Mouse (Mus musculus) neural tube, embryonic 11.5 days (tissue): ENCODE measurements around the gene Dock1. TPM values are rescaled to one million over a fixed set of nuclear protein-coding genes. Genes with fewer than 3 reads are reported as not detected.

Experiments used
- ATAC-seq: fragments of 200-750 bp; cut with Nextera tagmentation; 2 replicates; pipeline ENCODE4 v1.8.0; 2017; ENCODE audit warnings: moderate number of reproducible peaks, mild to moderate bottlenecking, moderate TSS enrichment, moderate library complexity; ENCODE audit not compliant: insufficient read depth, low FRiP score, low TSS enrichment
- DNase-seq: peaks from one replicate; pipeline ENCODE4 v3.0.0-alpha.2; 2015; ENCODE audit warnings: low spot score
- H3K27ac ChIP-seq: fragments of 300-500 bp; sonication (generic); 2 replicates; pipeline ENCODE4 v1.5.1; 2014; ENCODE audit warnings: low read depth, mild to moderate bottlenecking, low read length
- H3K27me3 ChIP-seq: fragments of 300-500 bp; sonication (generic); 2 replicates; pipeline ENCODE4 v1.6.1; 2014; ENCODE audit warnings: mild to moderate bottlenecking, low read length, mixed read lengths; ENCODE audit not compliant: control insufficient read depth, insufficient read depth
- H3K36me3 ChIP-seq: fragments of 300-500 bp; sonication (generic); 2 replicates; pipeline ENCODE4 v1.6.1; 2014; ENCODE audit warnings: mild to moderate bottlenecking, low read length, moderate library complexity, mixed read lengths; ENCODE audit not compliant: control insufficient read depth, insufficient read depth
- H3K4me1 ChIP-seq: fragments of 300-500 bp; sonication (generic); 2 replicates; pipeline ENCODE4 v1.6.1; 2014; ENCODE audit warnings: low read length, mixed read lengths; ENCODE audit not compliant: control insufficient read depth, insufficient read depth
- H3K4me2 ChIP-seq: fragments of 300-500 bp; sonication (generic); 2 replicates; pipeline ENCODE4 v1.6.1; 2014; ENCODE audit warnings: low read depth, mild to moderate bottlenecking, moderate library complexity
- H3K4me3 ChIP-seq: fragments of 300-500 bp; sonication (generic); 2 replicates; pipeline ENCODE4 v1.5.1; 2014; ENCODE audit warnings: low read depth, low read length
- H3K9ac ChIP-seq: fragments of 300-500 bp; sonication (generic); 2 replicates; pipeline ENCODE4 v1.6.1; 2014; ENCODE audit warnings: mild to moderate bottlenecking, low read length
- H3K9me3 ChIP-seq: fragments of 300-500 bp; sonication (generic); 2 replicates; pipeline ENCODE4 v1.6.1; 2016; ENCODE audit warnings: low read length; ENCODE audit not compliant: control insufficient read depth
- WGBS: fragments of 180-500 bp; shearing (Covaris S2); extraction: QIAGEN DNeasy Blood & Tissue Kit; methylation state at CpG from one replicate; pipeline ENCODE4 v1.1.7; 2014; 5-methylcytosine and 5-hydroxymethylcytosine counted together
- polyA plus RNA-seq: library from polyadenylated mRNA; unstranded; fragments of >200 nt; fragmentation: Nextera tagmentation; extraction: Ambion mirVana; gene quantifications from 2 replicates; pipeline ENCODE4 v1.2.1, GENCODE M21; 2014

The Dock1 gene
- polyA plus RNA-seq, 1 experiment from 2014 or later = 26.3 TPM

DNA sequence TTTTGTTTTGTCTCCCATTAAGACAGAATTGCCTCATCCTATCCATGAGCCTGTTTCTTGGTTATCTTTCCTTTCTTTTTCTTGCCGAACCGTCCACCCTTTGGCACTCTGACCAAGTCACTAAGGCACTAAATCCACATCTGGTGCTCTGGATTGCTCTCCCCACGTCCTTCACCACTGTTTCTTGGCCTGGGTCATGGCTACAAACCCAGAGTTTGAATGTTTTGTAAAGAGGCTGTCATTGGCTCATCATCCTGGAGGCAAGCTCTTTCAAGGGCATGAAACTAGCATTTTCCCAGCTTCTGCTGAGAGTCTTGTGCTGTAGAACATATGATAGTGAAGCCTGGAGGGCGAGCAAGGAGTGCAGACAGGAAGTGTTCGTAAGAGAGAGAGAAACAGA lies 416.1 kb downstream of the Dock1 start:
- DNase-seq = no peak
- Histone ChIP-seq H3K27ac (no peak overlapping the region), H3K27me3 (no peaks in the 10 kb centered on the region), H3K4me3 (no peak overlapping the region), H3K4me1 (no peaks in the 10 kb centered on the region), H3K36me3 (no peaks in the 10 kb centered on the region), H3K9me3 (no peaks in the 10 kb centered on the region), H3K9ac (no peak overlapping the region), H3K4me2 (no peak overlapping the region)
- ATAC-seq = no peak
- WGBS = 85% methylated on average over 5 of the region's 5 CpGs

- H3K9ac ChIP-seq = no peak overlapping the region
- no peak overlapping the region for H3K4me2 ChIP-seq
- ATAC-seq (no peak), DNase-seq (no peak)
- H3K4me1 ChIP-seq = no peaks in the 10 kb centered on the region
- 91% methylated on average over 4 of the region's 4 CpGs for WGBS
- H3K4me3 ChIP-seq = no peak overlapping the region
- no peaks in the 10 kb centered on the region for H3K9me3 ChIP-seq
- no peak overlapping the region for H3K27ac ChIP-seq
- no peaks in the 10 kb centered on the region for H3K36me3 ChIP-seq
- H3K27me3 ChIP-seq = no peaks in the 10 kb centered on the region
Measured at GRCm38 (mm10) chr7:135089626-135090025, 419.2 kb downstream of the Dock1 start.

DNA sequence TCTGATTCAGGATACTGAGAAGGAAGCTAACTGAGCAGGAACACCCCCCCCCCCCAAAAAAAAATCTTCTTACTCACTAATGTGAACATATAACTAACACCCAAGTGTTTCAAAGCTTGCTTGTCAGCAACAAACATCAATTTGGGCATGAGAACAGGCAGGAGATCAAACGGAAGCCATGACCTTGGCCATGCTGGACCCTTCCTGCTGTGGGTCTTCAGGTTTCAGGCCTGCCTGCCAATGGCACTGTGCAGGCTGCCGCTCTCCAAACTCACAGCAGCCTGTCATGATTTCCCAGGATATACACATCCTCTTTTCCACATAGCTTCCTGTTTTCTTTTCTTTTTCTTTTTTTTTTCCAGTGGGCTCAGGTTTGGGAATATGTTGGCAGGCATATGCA lies 423.4 kb downstream of the Dock1 start:
- H3K36me3 ChIP-seq = no peaks in the 10 kb centered on the region
- H3K4me3 ChIP-seq = no peak overlapping the region
- no peaks in the 10 kb centered on the region for H3K27me3 ChIP-seq
- no peak overlapping the region for H3K4me2 ChIP-seq
- ATAC-seq (no peak), DNase-seq (no peak)
- no peak overlapping the region for H3K9ac ChIP-seq
- no peak overlapping the region for H3K27ac ChIP-seq
- WGBS = 68% methylated on average over 2 of the region's 2 CpGs
- H3K9me3 ChIP-seq = no peaks in the 10 kb centered on the region
- H3K4me1 ChIP-seq = no peaks in the 10 kb centered on the region

DNA sequence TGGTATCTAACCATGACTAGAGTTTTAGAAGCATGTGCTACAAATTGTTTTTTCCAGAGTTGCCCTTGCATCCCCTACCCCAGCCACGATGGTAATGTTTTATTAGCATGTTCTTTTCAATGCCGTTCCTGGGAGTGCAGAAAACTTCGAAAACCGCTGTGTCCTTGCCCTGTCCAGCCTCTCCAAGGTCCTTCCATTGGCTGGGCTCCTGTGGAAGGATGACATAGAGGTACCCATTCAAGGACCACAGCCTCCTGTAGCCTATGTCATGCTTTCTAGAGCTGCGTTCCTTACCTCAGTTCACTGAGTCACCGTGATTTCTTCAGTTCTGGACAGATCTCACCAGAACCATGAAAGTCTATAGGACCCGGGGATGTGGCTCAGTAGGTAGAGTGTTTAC lies 431.5 kb downstream of the Dock1 start:
- no peaks in the 10 kb centered on the region for H3K27me3 ChIP-seq
- DNase-seq (no peak), ATAC-seq (no peak)
- no peaks in the 10 kb centered on the region for H3K36me3 ChIP-seq
- H3K9ac ChIP-seq = no peak overlapping the region
- H3K4me2 ChIP-seq = no peak overlapping the region
- 94% methylated on average over 7 of the region's 7 CpGs for WGBS
- H3K4me3 ChIP-seq = no peak overlapping the region
- H3K27ac ChIP-seq = no peak overlapping the region
- no peaks in the 10 kb centered on the region for H3K4me1 ChIP-seq
- no peaks in the 10 kb centered on the region for H3K9me3 ChIP-seq

DNA sequence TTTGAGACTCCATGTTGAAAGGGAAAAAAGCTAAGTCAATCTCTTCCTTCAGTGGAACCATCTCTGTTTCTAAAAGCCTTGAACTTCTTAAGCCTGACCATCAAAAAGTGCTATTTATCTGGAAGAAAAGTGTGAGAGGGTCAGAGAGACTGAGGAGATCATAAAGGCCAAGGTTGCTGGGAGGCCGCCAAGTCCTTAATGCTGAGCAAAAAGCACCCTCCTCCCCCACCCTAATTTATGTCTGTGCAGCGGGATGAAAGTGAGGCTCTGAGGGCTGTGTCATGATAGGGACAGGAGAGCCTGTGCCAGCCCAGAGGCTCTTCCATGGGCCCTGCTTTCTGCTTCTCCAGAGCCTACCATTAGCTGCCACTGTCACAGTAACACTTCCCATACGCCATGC lies 436.1 kb downstream of the Dock1 start:
- H3K9me3 ChIP-seq = no peaks in the 10 kb centered on the region
- H3K9ac ChIP-seq = no peak overlapping the region
- no peak overlapping the region for H3K4me3 ChIP-seq
- H3K4me2 ChIP-seq = no peak overlapping the region
- H3K27me3 ChIP-seq = no peaks in the 10 kb centered on the region
- no peak for DNase-seq
- ATAC-seq = no peak
- no peak overlapping the region for H3K27ac ChIP-seq
- H3K4me1 ChIP-seq = no peaks in the 10 kb centered on the region
- WGBS = 76% methylated on average over 3 of the region's 3 CpGs
- no peaks in the 10 kb centered on the region for H3K36me3 ChIP-seq

DNA sequence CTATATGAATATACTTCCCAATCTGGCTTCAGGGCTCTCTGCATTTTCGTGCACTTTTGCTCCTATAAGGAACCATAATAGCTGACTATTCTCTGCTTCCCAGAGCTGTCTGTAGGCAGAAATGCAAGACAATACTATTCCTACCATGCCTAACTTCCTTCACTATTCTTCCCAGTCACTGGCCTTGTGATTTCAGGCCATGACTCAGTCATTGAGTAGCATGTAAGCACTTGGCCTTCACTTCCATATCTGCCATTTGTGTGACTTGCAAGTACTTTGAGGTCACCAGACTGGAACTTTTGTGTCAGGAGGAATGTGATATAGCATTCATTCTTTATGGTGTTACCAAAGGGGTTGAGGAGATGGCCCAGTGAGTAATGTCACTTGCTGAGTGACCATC lies 439.9 kb downstream of the Dock1 start:
- ATAC-seq = no peak
- H3K4me1 ChIP-seq = no peaks in the 10 kb centered on the region
- no peaks in the 10 kb centered on the region for H3K9me3 ChIP-seq
- DNase-seq = no peak
- H3K4me2 ChIP-seq = no peak overlapping the region
- no peak overlapping the region for H3K9ac ChIP-seq
- WGBS = 95% methylated on average over 1 of the region's 1 CpGs
- H3K4me3 ChIP-seq = no peak overlapping the region
- H3K36me3 ChIP-seq = no peaks in the 10 kb centered on the region
- no peaks in the 10 kb centered on the region for H3K27me3 ChIP-seq
- no peak overlapping the region for H3K27ac ChIP-seq

- Histone ChIP-seq H3K9me3 (no peaks in the 10 kb centered on the region), H3K27ac (no peak overlapping the region), H3K4me1 (no peaks in the 10 kb centered on the region), H3K4me3 (no peak overlapping the region), H3K36me3 (no peaks in the 10 kb centered on the region), H3K4me2 (no peak overlapping the region), H3K9ac (no peak overlapping the region), H3K27me3 (no peaks in the 10 kb centered on the region)
- DNase-seq (no peak), ATAC-seq (no peak)
- WGBS = 94% methylated on average over 10 of the region's 10 CpGs
Measured at GRCm38 (mm10) chr7:135125296-135126065, 455.0 kb downstream of the Dock1 start.

GRCm38 (mm10) chr7:135132461-135132860 lies 462.0 kb downstream of the Dock1 start:
- Histone ChIP-seq H3K4me1 (peaks cover 4% of the 10 kb centered on the region; the same call in 1 of the 2 replicates), H3K9me3 (no peaks in the 10 kb centered on the region), H3K27me3 (no peaks in the 10 kb centered on the region), H3K4me2 (no peak overlapping the region), H3K27ac (no peak overlapping the region), H3K4me3 (no peak overlapping the region), H3K9ac (no peak overlapping the region), H3K36me3 (no peaks in the 10 kb centered on the region)
- ATAC-seq (no peak), DNase-seq (no peak)
- WGBS = 86% methylated on average over 4 of the region's 4 CpGs

DNA sequence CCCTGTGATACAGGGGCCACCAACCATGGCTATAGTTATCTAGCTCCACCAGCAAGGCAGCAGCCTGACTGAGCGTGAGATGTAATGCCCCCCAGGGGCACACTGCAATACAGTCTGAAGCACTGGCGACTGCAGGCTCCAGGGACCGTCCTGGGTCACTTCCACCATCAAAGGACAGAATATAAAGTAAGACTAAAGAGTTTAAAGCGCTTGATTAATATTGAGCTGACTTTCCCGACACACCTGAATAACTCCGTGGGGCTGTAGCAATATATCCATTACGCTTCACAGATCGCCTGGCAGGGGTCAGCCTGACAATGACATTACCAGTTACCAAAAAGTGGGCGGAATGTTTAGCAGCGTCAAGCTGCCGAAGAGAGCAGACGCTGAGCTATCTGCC lies 464.2 kb downstream of the Dock1 start:
- Histone ChIP-seq H3K9me3 (no peaks in the 10 kb centered on the region), H3K27me3 (no peaks in the 10 kb centered on the region), H3K4me1 (peaks cover 4% of the 10 kb centered on the region; the same call in 1 of the 2 replicates), H3K36me3 (no peaks in the 10 kb centered on the region), H3K4me3 (no peak overlapping the region), H3K9ac (no peak overlapping the region), H3K27ac (no peak overlapping the region), H3K4me2 (no peak overlapping the region)
- ATAC-seq = no peak
- WGBS = 40% methylated on average over 12 of the region's 12 CpGs
- peak; percentile 34 for DNase-seq
